Mouse (Mus musculus) brain, embryonic 14.5 days (tissue): ENCODE results near the gene Scgb1b29. TPM values are rescaled to one million over a fixed set of nuclear protein-coding genes. Genes with fewer than 3 reads are reported as not detected.
"Not testable (repeated sequence)": the region's sequence is repeated elsewhere in the genome, so short reads cannot be mapped to it uniquely, and the experiment has no call there.

Experiments
- DNase-seq: peaks from one replicate; pipeline ENCODE4 v3.0.0-alpha.2; 2011; ENCODE audit warnings: low read depth
- polyA plus RNA-seq: library from polyadenylated mRNA; depleted of rRNA; stranded (reverse); fragments of >200 nt; gene quantifications from 2 replicates; pipeline ENCODE4 v1.2.3, GENCODE M21; 2012; rRNA removed

Gene Scgb1b29
- not detected in 2 replicates for polyA plus RNA-seq

- not testable (repeated sequence) for DNase-seq
Measured at GRCm38 (mm10) chr7:32441241-32441640, at the start of gene Scgb1b29. TSS of gene Scgb1b29 (plus strand) at chr7:32441541.

- not testable (repeated sequence) for DNase-seq
Measured at GRCm38 (mm10) chr7:32428636-32429035, 12.7 kb upstream of the Scgb1b29 start.

Other genes with a start within 250 kb of the Scgb1b29 start
- not detected in 2 replicates for gene Scgb2b11, start 230.4 kb upstream of the Scgb1b29 start, polyA plus RNA-seq
- gene Scgb1b11, start 218.7 kb upstream of the Scgb1b29 start, polyA plus RNA-seq: not detected in 2 replicates
- not detected in 2 replicates for gene Scgb2b12, start 114.3 kb upstream of the Scgb1b29 start, polyA plus RNA-seq
- gene Scgb1b12, start 107.4 kb upstream of the Scgb1b29 start, polyA plus RNA-seq: not detected in 2 replicates